Mouse (Mus musculus): ENCODE data around the gene Als2cl. TPM values are rescaled to one million over a fixed set of nuclear protein-coding genes. Genes with fewer than 3 reads are reported as not detected.

The Als2cl gene
- polyA plus RNA-seq, 1 experiment: 3.5 TPM

DNA sequence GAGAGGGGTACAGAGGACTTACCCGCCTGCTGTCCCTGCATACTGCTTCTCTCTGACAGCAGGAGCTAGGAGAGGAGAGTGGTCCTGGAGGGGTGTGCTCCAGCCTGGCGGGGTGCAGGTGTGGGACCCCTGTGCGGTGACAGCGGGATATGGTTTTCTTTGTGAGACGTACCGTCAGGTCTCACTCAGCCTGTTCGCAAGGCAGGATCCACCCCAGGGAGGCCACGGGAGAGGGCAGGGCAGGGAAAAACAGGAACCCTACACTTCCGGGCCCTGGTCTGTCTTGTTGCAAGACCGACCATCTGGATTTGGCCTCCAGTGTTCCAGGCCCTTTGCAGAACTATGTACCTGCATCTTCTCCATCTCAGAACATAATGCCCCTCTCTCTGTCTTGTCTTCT is 13.8 kb downstream of the Als2cl start:
- no peak for TF ChIP-seq POLR2A (IDR thresholded peaks at IDR 0.05; ENCODE audit: low read depth, low read length)
- no peak for TF ChIP-seq CTCF (IDR thresholded peaks at IDR 0.05; ENCODE audit: borderline replicate concordance, insufficient read depth, low read length)
- no peak overlapping the region for H3K27ac ChIP-seq (ENCODE audit: insufficient read depth, low read length)
- H3K4me1 ChIP-seq (ENCODE audit: control insufficient read depth, insufficient read depth, low read length): no peaks in the 10 kb centered on the region
- H3K4me3 ChIP-seq (ENCODE audit: insufficient read depth, low read length): no peak overlapping the region

DNA sequence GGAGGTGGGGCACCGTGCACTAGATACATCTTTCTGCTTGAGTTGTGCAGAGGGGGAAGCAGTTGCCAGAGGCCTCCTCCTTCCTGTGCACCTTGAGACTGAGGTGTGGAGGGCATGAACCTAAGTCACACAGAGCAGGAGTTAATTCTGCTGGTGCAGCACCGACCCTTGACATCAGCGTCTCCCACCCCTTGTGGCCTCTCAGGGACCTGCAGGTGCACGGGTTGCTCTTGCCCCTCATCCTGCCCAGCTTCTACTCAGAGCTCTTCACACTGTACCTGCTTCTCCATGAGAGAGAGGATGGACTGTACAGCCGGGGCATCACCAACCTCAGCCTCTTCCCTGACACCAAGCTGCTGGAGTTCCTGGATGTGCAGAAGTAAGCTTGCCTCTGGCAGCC is 15.8 kb downstream of the Als2cl start:
- no peak overlapping the region for H3K4me3 ChIP-seq (ENCODE audit: insufficient read depth, low read length)
- TF ChIP-seq CTCF (IDR thresholded peaks at IDR 0.05; ENCODE audit: borderline replicate concordance, insufficient read depth, low read length): no peak
- no peak for TF ChIP-seq POLR2A (IDR thresholded peaks at IDR 0.05; ENCODE audit: low read depth, low read length)
- H3K27ac ChIP-seq (ENCODE audit: insufficient read depth, low read length): no peak overlapping the region
- no peaks in the 10 kb centered on the region for H3K4me1 ChIP-seq (ENCODE audit: control insufficient read depth, insufficient read depth, low read length)

DNA sequence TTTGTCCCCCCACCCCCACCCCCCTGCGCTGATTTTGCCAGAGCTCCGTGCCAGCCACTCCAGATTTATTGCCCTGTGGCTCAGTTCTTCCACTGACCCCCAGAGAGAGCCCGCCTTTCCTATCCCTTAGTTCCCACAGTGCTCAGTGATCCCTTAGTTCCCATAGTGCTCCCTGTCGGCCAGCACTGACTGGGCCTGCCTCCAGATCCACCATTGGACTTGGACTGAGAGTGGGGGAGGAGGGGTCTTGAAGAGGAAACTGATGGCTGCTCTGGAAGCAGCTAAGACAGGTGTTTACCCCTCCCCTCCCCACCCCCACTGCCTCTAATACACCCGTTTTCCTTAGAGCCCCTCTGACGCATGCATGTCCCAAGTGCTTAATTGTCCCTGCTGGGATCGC is 16.3 kb downstream of the Als2cl start:
- no peaks in the 10 kb centered on the region for H3K4me1 ChIP-seq (ENCODE audit: control insufficient read depth, insufficient read depth, low read length)
- TF ChIP-seq CTCF (IDR thresholded peaks at IDR 0.05; ENCODE audit: borderline replicate concordance, insufficient read depth, low read length): no peak
- no peak for TF ChIP-seq POLR2A (IDR thresholded peaks at IDR 0.05; ENCODE audit: low read depth, low read length)
- H3K4me3 ChIP-seq (ENCODE audit: insufficient read depth, low read length): no peak overlapping the region
- H3K27ac ChIP-seq (ENCODE audit: insufficient read depth, low read length): no peak overlapping the region

DNA sequence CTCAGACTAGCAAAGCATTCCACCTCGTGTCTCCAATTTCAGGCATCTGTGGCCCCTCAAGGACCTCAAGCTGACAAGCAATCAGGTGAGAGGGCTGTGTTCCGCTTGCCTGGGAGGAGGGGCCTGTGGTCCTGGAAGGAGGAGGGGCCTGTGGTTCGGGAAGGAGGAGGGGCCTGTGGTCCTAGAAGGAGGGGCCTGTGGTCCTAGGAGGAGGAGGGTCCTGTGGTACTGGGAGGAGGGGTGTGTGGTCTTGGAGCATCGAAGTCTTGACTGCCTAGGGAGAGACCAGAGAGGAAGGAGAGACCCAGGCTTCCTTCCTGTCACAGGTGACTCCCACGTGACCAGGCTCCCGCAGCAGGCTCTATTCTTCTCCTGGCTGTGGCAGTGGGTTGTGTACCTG is 16.9 kb downstream of the Als2cl start:
- no peaks in the 10 kb centered on the region for H3K4me1 ChIP-seq (ENCODE audit: control insufficient read depth, insufficient read depth, low read length)
- no peak overlapping the region for H3K4me3 ChIP-seq (ENCODE audit: insufficient read depth, low read length)
- TF ChIP-seq POLR2A (IDR thresholded peaks at IDR 0.05; ENCODE audit: low read depth, low read length): no peak
- no peak for TF ChIP-seq CTCF (IDR thresholded peaks at IDR 0.05; ENCODE audit: borderline replicate concordance, insufficient read depth, low read length)
- no peak overlapping the region for H3K27ac ChIP-seq (ENCODE audit: insufficient read depth, low read length)

DNA sequence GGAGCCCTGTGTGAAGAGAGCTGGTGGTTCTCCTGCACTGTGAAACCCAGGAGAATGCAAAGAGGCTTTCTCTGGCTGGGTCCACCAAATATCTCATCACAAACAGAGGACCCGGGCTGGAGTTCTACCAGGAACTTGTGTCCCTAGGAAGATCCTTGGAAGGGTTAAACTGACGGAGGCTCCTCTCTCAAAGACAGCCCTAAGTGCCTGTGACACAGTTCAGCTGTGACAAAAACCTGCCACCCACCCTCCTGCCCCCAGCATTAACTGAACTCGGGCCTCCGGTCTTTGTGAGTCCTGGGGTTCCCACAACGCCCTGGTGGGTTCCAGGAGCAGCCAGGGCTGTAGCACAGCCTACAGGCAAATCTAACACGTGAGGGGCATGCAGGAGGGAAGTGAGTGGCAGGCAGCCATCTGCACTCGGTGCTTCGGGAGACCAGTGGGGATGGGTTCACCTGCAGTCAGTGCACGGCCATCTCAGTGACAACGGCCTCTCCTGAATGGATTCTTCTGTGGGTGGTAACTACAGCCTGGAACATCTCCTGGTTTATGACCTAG is 19.9 kb downstream of the Als2cl start:
- Histone ChIP-seq H3K4me3 (ENCODE audit: insufficient read depth, low read length) (no peak overlapping the region), H3K27ac (ENCODE audit: insufficient read depth, low read length) (no peak overlapping the region), H3K4me1 (ENCODE audit: control insufficient read depth, insufficient read depth, low read length) (no peaks in the 10 kb centered on the region)
- no peak for TF ChIP-seq POLR2A (IDR thresholded peaks at IDR 0.05; ENCODE audit: low read depth, low read length)
- no peak for TF ChIP-seq CTCF (IDR thresholded peaks at IDR 0.05; ENCODE audit: borderline replicate concordance, insufficient read depth, low read length)

DNA sequence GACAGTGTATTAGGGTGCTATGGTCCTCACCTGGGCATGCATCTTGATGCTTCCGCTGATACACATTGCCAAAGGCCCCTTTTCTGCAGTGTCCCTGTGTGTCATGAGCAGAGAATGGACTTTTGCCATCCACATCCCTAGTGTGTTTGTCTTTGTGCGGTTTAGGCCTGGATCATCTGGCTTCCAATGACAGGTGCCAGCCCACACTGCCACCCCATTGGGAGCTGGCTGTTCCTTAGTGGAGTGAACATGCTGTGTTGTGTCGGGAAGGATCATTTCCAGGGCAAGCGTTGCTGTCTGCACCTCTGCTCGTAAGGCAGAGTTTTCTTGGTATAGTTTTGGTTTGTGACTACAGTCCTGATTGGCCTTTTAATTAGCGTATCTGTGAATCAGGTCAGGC is 21.5 kb downstream of the Als2cl start:
- TF ChIP-seq POLR2A (IDR thresholded peaks at IDR 0.05; ENCODE audit: low read depth, low read length) (no peak), CTCF (IDR thresholded peaks at IDR 0.05; ENCODE audit: borderline replicate concordance, insufficient read depth, low read length) (no peak)
- Histone ChIP-seq H3K27ac (ENCODE audit: insufficient read depth, low read length) (no peak overlapping the region), H3K4me3 (ENCODE audit: insufficient read depth, low read length) (no peak overlapping the region), H3K4me1 (ENCODE audit: control insufficient read depth, insufficient read depth, low read length) (no peaks in the 10 kb centered on the region)

DNA sequence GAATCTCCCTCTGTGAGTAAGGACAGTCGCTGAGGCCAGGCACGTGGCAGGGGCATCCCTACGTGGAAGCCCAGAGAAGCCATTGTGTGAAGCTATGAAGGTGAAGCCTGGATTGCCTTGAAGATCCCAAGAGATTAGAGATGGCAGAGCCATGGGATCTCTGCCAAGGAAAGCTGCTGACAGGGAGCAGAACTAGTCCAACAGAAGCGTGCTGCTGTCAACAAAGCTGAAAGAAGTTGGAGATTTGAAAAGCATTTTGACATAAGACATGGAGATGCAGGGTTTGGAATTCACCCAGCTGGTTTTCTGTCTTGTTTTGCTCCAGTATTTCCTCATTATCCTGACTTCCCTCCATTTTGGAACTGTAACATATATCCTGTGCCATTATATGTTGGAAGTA is 22.6 kb downstream of the Als2cl start:
- Histone ChIP-seq H3K4me3 (ENCODE audit: insufficient read depth, low read length) (no peak overlapping the region), H3K27ac (ENCODE audit: insufficient read depth, low read length) (no peak overlapping the region), H3K4me1 (ENCODE audit: control insufficient read depth, insufficient read depth, low read length) (no peaks in the 10 kb centered on the region)
- TF ChIP-seq CTCF (IDR thresholded peaks at IDR 0.05; ENCODE audit: borderline replicate concordance, insufficient read depth, low read length) (no peak), POLR2A (IDR thresholded peaks at IDR 0.05; ENCODE audit: low read depth, low read length) (no peak)

DNA sequence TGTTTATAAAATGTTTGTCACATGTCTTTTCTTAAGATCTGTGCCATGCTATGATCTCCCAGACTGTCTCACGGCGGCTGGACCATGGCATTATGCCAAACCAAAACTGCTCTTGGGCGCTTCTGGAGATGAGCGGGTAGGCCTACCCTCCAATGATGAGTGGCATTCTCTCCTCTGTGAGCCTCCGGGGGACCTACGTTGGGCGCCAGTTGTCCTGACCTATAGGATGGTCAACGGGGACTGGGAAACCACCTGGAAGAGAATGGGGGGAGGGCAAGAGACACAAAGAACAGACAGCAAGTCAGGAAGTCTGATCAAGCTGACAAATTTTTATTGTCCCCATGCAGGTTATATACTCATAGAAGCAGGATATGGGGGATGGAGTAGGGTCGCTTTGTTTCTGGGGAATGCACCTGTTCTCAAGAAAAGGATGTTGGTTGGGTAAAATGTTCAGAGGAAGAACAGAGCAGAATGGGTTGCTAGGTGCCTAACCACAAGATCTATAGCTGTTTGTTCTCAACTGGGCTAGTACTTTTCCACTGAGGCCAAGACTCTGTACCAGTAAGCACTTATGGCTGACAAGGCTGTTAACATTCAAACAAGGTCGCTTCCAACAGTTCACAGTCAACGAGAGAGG is 27.6 kb downstream of the Als2cl start:
- no peaks in the 10 kb centered on the region for H3K4me1 ChIP-seq (ENCODE audit: control insufficient read depth, insufficient read depth, low read length)
- no peak for TF ChIP-seq POLR2A (IDR thresholded peaks at IDR 0.05; ENCODE audit: low read depth, low read length)
- no peak for TF ChIP-seq CTCF (IDR thresholded peaks at IDR 0.05; ENCODE audit: borderline replicate concordance, insufficient read depth, low read length)
- H3K27ac ChIP-seq (ENCODE audit: insufficient read depth, low read length): no peak overlapping the region
- no peak overlapping the region for H3K4me3 ChIP-seq (ENCODE audit: insufficient read depth, low read length)

DNA sequence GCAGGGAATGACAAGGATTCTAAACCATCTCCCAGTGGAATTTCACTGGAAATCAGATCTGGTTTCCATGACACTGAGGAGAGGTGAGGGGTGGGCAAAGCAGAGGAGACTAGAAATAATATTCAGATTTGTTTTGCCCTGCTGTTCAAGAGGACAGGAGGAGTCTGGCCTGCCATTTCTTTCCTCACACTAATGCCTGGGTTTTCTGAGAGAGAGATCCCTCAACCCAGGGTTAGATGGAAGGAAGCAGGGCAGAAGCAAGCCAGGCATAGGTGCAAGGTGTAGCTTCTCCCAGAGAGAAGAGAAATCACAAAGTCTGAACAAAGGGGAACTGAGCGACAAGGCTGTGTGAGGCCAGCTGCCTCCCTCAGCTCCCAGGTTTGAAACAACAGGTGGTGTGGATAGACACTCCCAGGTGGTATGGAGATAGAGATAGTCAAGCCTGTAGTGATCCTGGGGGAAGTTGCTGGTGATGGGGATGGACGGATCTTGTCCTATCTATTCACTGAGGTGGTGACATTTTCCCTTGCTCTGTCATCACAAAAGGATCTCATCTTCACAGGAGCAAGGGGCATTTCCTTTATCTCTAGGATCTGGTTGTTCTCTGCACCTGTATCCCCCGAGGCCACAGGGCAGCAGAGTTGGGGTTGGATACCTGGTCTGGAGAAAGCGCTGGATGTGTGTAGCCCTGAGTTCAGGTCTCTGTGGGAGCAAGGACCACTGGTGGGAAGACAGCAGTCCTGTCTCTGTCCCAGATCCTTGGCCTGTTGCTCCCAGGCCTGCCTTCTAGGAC is 28.4 kb downstream of the Als2cl start:
- no peak for TF ChIP-seq POLR2A (IDR thresholded peaks at IDR 0.05; ENCODE audit: low read depth, low read length)
- TF ChIP-seq CTCF (IDR thresholded peaks at IDR 0.05; ENCODE audit: borderline replicate concordance, insufficient read depth, low read length): no peak
- no peak overlapping the region for H3K27ac ChIP-seq (ENCODE audit: insufficient read depth, low read length)
- no peak overlapping the region for H3K4me3 ChIP-seq (ENCODE audit: insufficient read depth, low read length)
- H3K4me1 ChIP-seq (ENCODE audit: control insufficient read depth, insufficient read depth, low read length): no peaks in the 10 kb centered on the region

DNA sequence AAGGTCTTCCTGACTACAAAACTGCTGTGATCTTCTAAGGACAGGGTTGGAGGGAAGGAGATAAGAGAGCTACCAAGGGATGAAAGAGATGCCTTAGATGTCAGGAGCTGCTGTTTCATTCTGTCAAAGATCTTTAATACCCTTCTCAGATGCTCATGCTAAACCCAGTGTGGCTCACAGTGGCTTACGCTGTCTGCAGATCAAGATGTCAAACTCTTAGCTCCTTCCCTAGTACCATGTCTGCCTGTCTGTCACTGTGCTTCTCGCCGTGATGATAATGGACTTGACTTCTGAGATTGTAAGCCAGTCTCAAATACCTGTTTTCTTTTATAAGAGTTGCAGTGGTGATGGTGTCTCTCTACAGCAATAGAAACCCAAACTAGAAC is 29.0 kb downstream of the Als2cl start:
- no peaks in the 10 kb centered on the region for H3K4me1 ChIP-seq (ENCODE audit: control insufficient read depth, insufficient read depth, low read length)
- H3K27ac ChIP-seq (ENCODE audit: insufficient read depth, low read length): no peak overlapping the region
- TF ChIP-seq POLR2A (IDR thresholded peaks at IDR 0.05; ENCODE audit: low read depth, low read length) (no peak), CTCF (IDR thresholded peaks at IDR 0.05; ENCODE audit: borderline replicate concordance, insufficient read depth, low read length) (no peak)
- H3K4me3 ChIP-seq (ENCODE audit: insufficient read depth, low read length): no peak overlapping the region

Measured in embryonic fibroblast, embryonic 13.5 days (primary cell).